Mouse (Mus musculus): ENCODE measurements around the gene Itpkb. TPM values are rescaled to one million over a fixed set of nuclear protein-coding genes. Genes with fewer than 3 reads are reported as not detected.

Gene Itpkb
- polyA plus RNA-seq, 1 experiment, result 28.6 TPM

- Histone ChIP-seq H3K27ac (ENCODE audit: insufficient read depth, low read depth, low read length) (no peak overlapping the region), H3K4me3 (ENCODE audit: insufficient read depth, low read length) (0 out of 2 replicates have a peak overlapping the region, but pooled peaks have one; percentile 3), H3K4me1 (ENCODE audit: control insufficient read depth, insufficient read depth, low read length) (peaks cover 48% of the 10 kb centered on the region)
- TF ChIP-seq POLR2A (IDR thresholded peaks at IDR 0.05; ENCODE audit: borderline replicate concordance, low read depth, low read length) (no peak), CTCF (IDR thresholded peaks at IDR 0.05; ENCODE audit: low read depth, low read length) (no peak)
Observed at GRCm38 (mm10) chr1:180335513-180336375, 5.5 kb downstream of the Itpkb start.

DNA sequence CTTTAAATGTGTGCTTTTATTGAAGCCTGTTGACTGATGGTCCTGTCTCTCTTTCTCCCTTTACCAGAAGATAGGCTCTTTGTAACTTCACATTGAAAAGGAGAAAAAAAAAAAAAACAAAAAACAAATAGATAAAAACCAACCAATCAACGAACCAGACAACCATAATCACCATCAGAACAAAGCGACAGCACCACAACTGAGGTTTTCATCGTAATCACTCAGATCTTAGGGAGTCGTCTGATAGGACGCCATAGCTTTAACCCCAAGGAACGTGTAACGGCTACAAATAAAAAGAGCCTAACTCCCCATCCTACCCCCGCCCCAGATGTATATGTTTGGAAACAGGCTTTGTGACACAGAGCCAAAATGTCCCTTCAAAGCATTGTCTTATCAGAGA lies 8.1 kb downstream of the Itpkb start:
- Histone ChIP-seq H3K4me3 (ENCODE audit: insufficient read depth, low read length) (no peak overlapping the region), H3K27ac (ENCODE audit: insufficient read depth, low read depth, low read length) (no peak overlapping the region), H3K4me1 (ENCODE audit: control insufficient read depth, insufficient read depth, low read length) (peaks cover 64% of the 10 kb centered on the region)
- TF ChIP-seq CTCF (IDR thresholded peaks at IDR 0.05; ENCODE audit: low read depth, low read length) (no peak), POLR2A (IDR thresholded peaks at IDR 0.05; ENCODE audit: borderline replicate concordance, low read depth, low read length) (no peak)

DNA sequence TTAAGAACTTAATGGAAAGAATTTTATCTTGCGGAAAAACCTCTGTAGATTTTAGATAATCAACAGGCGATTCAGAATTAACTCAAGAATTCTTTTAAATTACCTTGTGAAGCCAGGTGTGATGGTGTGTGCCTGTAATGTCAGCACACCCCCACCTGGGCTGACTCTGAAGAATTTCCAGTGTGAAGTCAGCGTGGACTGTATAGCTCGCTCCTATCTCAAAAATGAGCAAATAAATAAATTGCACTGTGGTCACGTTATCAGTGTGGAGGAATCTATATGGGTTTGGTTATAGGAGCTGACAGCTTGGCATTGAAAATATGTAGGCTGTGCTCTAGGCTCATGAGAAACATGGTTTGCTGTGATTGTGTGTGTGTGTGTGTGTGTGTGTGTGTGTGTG lies 8.9 kb downstream of the Itpkb start:
- TF ChIP-seq POLR2A (IDR thresholded peaks at IDR 0.05; ENCODE audit: borderline replicate concordance, low read depth, low read length), result no peak
- no peak for TF ChIP-seq CTCF (IDR thresholded peaks at IDR 0.05; ENCODE audit: low read depth, low read length)
- Histone ChIP-seq H3K4me3 (ENCODE audit: insufficient read depth, low read length) (no peak overlapping the region), H3K27ac (ENCODE audit: insufficient read depth, low read depth, low read length) (no peak overlapping the region), H3K4me1 (ENCODE audit: control insufficient read depth, insufficient read depth, low read length) (peaks cover 64% of the 10 kb centered on the region)

- Histone ChIP-seq H3K4me1 (ENCODE audit: control insufficient read depth, insufficient read depth, low read length) (peaks cover 45% of the 10 kb centered on the region), H3K27ac (ENCODE audit: insufficient read depth, low read depth, low read length) (no peak overlapping the region), H3K4me3 (ENCODE audit: insufficient read depth, low read length) (no peak overlapping the region)
- no peak for TF ChIP-seq POLR2A (IDR thresholded peaks at IDR 0.05; ENCODE audit: borderline replicate concordance, low read depth, low read length)
- TF ChIP-seq CTCF (IDR thresholded peaks at IDR 0.05; ENCODE audit: low read depth, low read length), result no peak
Observed at GRCm38 (mm10) chr1:180342944-180343343, 12.7 kb downstream of the Itpkb start.

DNA sequence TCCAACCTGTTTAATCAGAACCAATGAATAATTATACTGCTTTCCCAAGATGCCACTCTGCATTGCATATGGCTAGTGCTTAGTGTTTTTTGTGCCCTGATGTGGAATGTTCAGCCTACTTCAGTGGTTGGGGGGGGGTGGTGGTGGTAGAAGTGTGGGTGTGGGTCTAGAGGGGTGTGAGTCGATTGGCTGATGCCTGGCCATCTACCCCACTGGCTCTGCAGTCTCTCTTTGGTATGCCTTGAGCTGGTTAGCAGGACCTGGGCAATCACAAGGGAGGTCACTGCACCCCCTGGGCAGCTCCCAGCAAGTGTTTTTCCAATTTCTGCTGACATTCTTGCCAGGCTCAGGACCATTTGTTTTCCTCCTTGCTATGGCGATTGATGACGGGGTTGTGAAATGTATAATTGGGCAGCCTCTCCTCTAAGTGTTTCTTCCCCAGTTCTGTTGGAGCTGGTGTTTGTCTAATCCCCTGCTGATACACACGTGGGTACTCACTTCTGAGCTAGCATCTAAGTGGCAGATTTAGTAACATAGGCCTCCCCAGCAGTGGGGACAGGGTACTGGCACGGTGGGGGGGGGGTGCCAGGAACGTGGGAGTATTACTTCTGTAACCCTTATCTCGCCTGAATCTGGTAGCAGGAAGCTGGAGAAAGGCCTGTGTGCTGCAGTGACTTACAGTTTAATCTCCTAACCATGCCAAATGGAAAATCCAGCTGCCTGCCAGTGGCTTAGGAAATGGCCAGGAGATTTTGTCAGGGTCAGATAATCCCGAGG lies 13.3 kb downstream of the Itpkb start:
- Histone ChIP-seq H3K4me1 (ENCODE audit: control insufficient read depth, insufficient read depth, low read length) (peaks cover 45% of the 10 kb centered on the region), H3K27ac (ENCODE audit: insufficient read depth, low read depth, low read length) (no peak overlapping the region), H3K4me3 (ENCODE audit: insufficient read depth, low read length) (no peak overlapping the region)
- TF ChIP-seq CTCF (IDR thresholded peaks at IDR 0.05; ENCODE audit: low read depth, low read length), result no peak
- TF ChIP-seq POLR2A (IDR thresholded peaks at IDR 0.05; ENCODE audit: borderline replicate concordance, low read depth, low read length), result no peak

DNA sequence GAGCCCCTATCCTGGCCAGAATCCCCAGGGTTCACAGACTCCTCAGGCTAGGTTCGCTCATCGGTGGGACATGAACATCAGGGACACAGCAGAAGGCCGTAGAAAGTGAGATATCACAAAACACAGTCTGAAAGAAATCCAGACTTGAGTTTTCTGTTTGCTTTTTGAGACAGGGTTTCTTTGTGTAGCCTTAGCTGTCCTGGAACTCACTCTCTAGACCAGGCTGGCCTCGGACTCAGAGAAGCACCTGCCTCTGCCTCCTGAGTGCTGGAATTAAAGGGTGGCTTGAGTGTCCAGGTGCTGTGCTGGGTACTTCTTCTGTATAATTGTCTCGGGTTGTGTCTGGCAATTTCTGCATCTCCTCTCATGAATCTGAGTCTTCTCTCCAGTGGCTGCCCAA lies 14.8 kb downstream of the Itpkb start:
- H3K4me3 ChIP-seq (ENCODE audit: insufficient read depth, low read length), result no peak overlapping the region
- no peak for TF ChIP-seq CTCF (IDR thresholded peaks at IDR 0.05; ENCODE audit: low read depth, low read length)
- no peak for TF ChIP-seq POLR2A (IDR thresholded peaks at IDR 0.05; ENCODE audit: borderline replicate concordance, low read depth, low read length)
- peaks cover 40% of the 10 kb centered on the region for H3K4me1 ChIP-seq (ENCODE audit: control insufficient read depth, insufficient read depth, low read length)
- H3K27ac ChIP-seq (ENCODE audit: insufficient read depth, low read depth, low read length), result no peak overlapping the region

GRCm38 (mm10) chr1:180347059-180347458 lies 16.8 kb downstream of the Itpkb start:
- Histone ChIP-seq H3K4me3 (ENCODE audit: insufficient read depth, low read length) (no peak overlapping the region), H3K4me1 (ENCODE audit: control insufficient read depth, insufficient read depth, low read length) (peaks cover 22% of the 10 kb centered on the region), H3K27ac (ENCODE audit: insufficient read depth, low read depth, low read length) (no peak overlapping the region)
- no peak for TF ChIP-seq CTCF (IDR thresholded peaks at IDR 0.05; ENCODE audit: low read depth, low read length)
- no peak for TF ChIP-seq POLR2A (IDR thresholded peaks at IDR 0.05; ENCODE audit: borderline replicate concordance, low read depth, low read length)

- no peak for TF ChIP-seq POLR2A (IDR thresholded peaks at IDR 0.05; ENCODE audit: borderline replicate concordance, low read depth, low read length)
- TF ChIP-seq CTCF (IDR thresholded peaks at IDR 0.05; ENCODE audit: low read depth, low read length), result no peak
- H3K4me3 ChIP-seq (ENCODE audit: insufficient read depth, low read length), result no peak overlapping the region
- no peak overlapping the region for H3K27ac ChIP-seq (ENCODE audit: insufficient read depth, low read depth, low read length)
- H3K4me1 ChIP-seq (ENCODE audit: control insufficient read depth, insufficient read depth, low read length), result peaks cover 19% of the 10 kb centered on the region
Observed at GRCm38 (mm10) chr1:180347907-180348306, 17.6 kb downstream of the Itpkb start.

GRCm38 (mm10) chr1:180349090-180349489 lies 18.8 kb downstream of the Itpkb start:
- H3K27ac ChIP-seq (ENCODE audit: insufficient read depth, low read depth, low read length), result no peak overlapping the region
- no peak overlapping the region for H3K4me3 ChIP-seq (ENCODE audit: insufficient read depth, low read length)
- no peak for TF ChIP-seq POLR2A (IDR thresholded peaks at IDR 0.05; ENCODE audit: borderline replicate concordance, low read depth, low read length)
- TF ChIP-seq CTCF (IDR thresholded peaks at IDR 0.05; ENCODE audit: low read depth, low read length), result no peak
- peaks cover 16% of the 10 kb centered on the region for H3K4me1 ChIP-seq (ENCODE audit: control insufficient read depth, insufficient read depth, low read length)

- no peak for TF ChIP-seq CTCF (IDR thresholded peaks at IDR 0.05; ENCODE audit: low read depth, low read length)
- TF ChIP-seq POLR2A (IDR thresholded peaks at IDR 0.05; ENCODE audit: borderline replicate concordance, low read depth, low read length), result no peak
- Histone ChIP-seq H3K4me1 (ENCODE audit: control insufficient read depth, insufficient read depth, low read length) (peaks cover 32% of the 10 kb centered on the region), H3K4me3 (ENCODE audit: insufficient read depth, low read length) (no peak overlapping the region), H3K27ac (ENCODE audit: insufficient read depth, low read depth, low read length) (no peak overlapping the region)
Observed at GRCm38 (mm10) chr1:180352258-180352657, 22.0 kb downstream of the Itpkb start.
